Mouse (Mus musculus): ENCODE data around the gene B4galt5.

The B4galt5 gene

GRCm38 (mm10) chr2:167332336-167332987 is 16.5 kb downstream of the B4galt5 start:
- WGBS = 88% methylated on average over 7 of the region's 7 CpGs

GRCm38 (mm10) chr2:167331432-167331921 is 17.5 kb downstream of the B4galt5 start:
- WGBS = 32% methylated on average over 5 of the region's 5 CpGs

- WGBS = 68% methylated on average over 5 of the region's 5 CpGs
Observed at GRCm38 (mm10) chr2:167330581-167330980, 18.4 kb downstream of the B4galt5 start.

- 83% methylated on average over 9 of the region's 9 CpGs for WGBS
Observed at GRCm38 (mm10) chr2:167329478-167330262, 19.3 kb downstream of the B4galt5 start.

- WGBS = 77% methylated on average over 6 of the region's 6 CpGs
Observed at GRCm38 (mm10) chr2:167328340-167328739, 20.6 kb downstream of the B4galt5 start.

DNA sequence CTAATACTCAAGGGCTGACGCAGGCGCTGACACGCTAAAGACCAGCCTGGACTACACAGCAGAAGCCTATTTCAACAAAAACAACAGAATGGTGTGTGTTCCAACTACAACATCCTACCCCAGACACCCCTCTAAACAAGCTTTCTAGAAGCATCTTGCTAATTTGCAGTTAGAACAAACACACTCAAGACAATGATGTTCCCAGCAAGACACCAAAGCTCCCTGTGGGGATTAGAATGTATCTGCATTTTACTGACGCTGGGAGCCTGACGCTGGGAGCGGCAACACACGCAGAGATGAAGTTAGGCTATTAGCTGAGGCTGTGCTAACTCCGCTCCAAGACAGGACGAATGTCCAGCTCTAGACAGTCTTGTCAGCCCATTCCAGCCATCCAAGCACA is 22.4 kb downstream of the B4galt5 start:
- 76% methylated on average over 9 of the region's 9 CpGs for WGBS

DNA sequence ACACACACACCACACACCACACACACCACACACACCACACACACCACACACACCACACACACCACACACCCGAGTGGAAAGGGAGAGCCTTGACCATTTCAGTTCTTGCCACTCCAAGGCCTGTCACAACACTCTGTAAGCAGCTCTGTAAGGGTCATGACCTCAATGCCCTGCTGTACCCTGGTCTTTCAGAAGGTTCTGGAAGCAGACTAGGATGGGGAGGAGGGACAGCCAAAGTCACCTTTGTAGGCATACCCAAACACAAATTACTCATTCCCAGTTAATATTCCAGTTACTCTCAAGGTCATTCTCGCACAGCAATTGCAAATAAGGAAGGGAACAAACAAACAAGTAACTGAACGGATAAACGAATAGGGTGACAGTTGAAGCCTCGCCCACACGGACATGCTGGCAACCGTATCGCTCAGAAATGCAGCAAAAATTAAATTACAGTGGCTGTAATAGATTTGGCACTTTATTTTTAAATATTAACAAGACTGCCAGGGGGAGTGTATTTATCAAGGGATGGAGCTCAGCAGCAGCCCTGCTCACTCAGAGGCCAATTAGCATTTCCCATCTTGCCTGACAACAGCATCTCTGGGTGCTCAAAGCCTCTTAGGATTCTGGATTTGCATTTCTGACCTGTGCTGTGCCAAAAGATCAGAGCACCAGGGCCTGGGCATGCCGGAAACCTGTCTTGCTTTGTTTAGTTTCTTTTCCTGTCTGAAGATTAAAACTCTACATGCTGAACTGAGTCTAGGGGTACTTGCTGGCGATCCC is 24.6 kb downstream of the B4galt5 start:
- 59% methylated on average over 10 of the region's 10 CpGs for WGBS

DNA sequence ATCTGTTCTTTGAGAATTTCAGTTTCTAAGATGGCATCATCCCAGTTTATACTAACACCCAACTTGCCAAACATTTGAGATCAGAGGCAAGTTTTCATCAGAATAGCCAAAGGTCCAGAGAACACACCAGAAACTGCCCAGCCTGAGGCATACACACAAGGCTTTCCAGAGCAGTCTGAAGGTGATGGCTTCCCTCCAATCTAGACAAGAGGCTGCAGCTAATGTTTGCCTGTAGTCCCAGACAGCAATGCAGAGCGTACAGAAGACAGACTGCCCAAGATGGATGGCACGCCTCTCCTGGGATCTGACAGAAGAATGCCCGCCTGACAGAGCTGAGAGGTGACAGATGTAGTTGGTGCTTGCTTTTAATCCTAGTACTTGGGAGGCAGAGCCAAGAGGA is 25.9 kb downstream of the B4galt5 start:
- WGBS = 88% methylated on average over 3 of the region's 3 CpGs

DNA sequence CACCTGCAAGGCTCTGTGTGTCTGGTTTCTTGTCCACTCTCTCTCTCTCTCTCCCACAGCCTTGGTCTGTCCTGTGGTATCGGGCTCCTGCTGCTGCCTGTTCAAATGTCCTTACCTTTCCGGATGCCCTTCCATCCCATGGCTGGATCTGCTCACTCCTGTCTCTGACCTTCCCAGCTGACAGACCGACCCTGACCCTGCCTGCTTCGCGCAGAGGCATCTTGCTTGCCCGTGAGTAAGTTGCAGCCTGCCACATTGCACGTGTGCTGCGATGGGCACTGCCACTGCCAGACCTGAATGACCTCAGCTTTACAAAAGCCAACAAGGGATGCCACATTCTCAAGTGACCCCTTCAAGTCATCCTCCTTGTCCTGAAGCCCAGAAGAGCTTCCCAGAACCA is 27.6 kb downstream of the B4galt5 start:
- 93% methylated on average over 8 of the region's 8 CpGs for WGBS

DNA sequence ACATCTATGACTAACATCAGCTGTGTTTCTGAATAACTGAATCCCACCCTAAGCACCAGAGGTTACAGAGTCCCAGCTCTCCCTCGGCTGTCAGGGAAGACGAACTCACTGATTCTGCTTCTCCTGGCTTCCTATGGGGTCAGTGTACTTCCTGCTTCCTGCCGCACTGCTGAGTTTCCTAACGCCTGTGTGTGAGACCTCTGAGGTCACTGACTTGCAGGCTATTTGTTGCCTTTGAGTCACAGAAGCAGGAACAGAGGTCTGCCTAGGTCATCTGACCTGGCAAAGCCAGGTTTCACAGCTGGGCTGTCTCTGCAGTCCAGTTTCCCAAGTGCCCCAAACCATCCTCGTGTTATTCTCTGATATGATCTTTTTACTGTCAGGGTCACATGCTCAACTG is 30.0 kb downstream of the B4galt5 start:
- 62% methylated on average over 5 of the region's 5 CpGs for WGBS

GRCm38 (mm10) chr2:167316724-167317187 is 32.2 kb downstream of the B4galt5 start:
- WGBS = 45% methylated on average over 3 of the region's 3 CpGs

GRCm38 (mm10) chr2:167314491-167314890 is 34.5 kb downstream of the B4galt5 start:
- WGBS = 49% methylated on average over 8 of the region's 8 CpGs

- WGBS = 55% methylated on average over 13 of the region's 13 CpGs
Observed at GRCm38 (mm10) chr2:167313501-167314326, 35.3 kb downstream of the B4galt5 start.

DNA sequence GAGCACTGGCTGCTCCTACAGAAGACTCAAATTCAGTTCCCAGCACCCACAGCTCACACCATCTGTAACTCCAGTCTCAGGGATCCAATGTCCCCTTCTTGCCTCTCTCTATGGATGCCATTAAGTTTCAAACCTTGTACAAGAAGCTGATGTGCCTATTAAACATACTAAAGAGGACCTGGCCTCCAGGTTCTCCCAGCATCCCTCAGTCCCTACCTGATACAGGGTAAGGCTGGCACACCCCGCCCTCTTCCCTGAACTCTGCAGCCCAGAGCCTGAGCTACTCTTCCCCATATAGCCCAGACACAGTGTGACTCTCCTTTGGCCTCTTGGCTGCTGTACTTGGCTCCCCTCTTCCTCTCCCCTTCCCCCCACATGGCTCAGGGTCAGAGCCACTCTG is 38.9 kb downstream of the B4galt5 start:
- WGBS = 97% methylated on average over 1 of the region's 1 CpGs

DNA sequence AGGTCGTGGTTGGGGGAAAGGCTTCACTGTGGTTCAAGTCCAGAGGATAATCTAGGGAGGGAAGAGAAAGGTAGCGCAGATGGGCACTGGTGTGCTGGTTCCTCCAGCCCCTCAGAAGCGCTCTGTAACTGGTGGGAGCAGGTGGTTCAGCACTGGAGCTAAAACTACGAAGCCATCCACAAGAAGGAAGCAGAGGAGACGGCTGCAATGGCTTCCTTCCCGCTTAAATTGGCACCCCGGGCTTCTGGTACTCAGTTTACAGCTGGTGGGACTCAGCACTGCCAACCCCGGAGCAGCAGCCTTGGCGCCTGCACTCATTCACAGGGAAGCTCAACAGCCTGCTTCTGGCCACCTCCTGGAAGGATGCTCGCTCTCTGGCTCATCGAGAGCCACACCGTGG is 39.7 kb downstream of the B4galt5 start:
- WGBS = 71% methylated on average over 12 of the region's 12 CpGs

DNA sequence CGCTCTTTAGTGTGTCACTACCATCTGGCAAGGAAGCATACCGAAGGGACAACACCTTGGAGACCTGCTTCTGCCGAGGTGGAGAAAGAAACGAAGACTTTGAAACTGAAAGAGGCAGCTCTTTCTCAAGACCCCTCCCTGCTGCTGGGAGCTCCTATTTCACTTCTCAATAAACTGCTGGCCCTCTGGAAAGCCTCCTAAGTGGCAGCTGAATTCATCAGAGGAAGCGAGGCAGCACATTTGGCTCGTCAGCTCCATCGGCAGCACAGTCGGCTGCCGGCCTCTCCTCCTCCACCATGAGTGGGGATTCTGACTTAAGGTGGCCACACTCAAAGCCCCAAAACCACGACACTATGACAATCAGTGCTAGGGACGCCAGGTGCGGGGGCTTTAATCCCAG is 41.3 kb downstream of the B4galt5 start:
- 57% methylated on average over 12 of the region's 12 CpGs for WGBS

GRCm38 (mm10) chr2:167306626-167307541 is 42.1 kb downstream of the B4galt5 start:
- WGBS = 78% methylated on average over 15 of the region's 15 CpGs

DNA sequence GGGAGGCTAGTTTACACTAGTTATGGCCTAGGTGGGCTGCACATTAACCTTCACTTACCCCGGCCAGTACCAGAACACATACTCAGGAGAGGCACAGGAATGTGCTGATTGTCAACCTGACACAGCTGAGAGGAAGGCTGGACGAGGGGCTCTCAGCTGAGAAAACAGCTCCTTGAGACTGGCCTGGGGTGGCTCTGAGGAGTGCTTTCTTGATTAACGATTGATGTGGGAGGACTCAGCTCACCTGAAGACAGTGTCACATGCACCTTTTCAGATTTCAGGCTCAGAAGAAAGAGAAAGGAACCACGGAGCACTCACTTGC is 42.7 kb downstream of the B4galt5 start:
- WGBS = 91% methylated on average over 4 of the region's 4 CpGs

- 85% methylated on average over 13 of the region's 13 CpGs for WGBS
Observed at GRCm38 (mm10) chr2:167305382-167306272, 43.4 kb downstream of the B4galt5 start.

Measured in cerebral cortex, adult 2 months (tissue).